Mouse (Mus musculus): ENCODE results near the gene Scarf1. TPM values are rescaled to one million over a fixed set of nuclear protein-coding genes. Genes with fewer than 3 reads are reported as not detected.
A peak's percentile ranks its signal among the peaks of the same experiment; 100 is the strongest.

Gene Scarf1
- polyA plus RNA-seq, 1 experiment = not detected

GRCm38 (mm10) chr11:75509741-75510626 lies 3.4 kb upstream of the Scarf1 start, which contains the start of gene Rilp:
Gene Rilp (plus strand): TSS chr11:75510094.
- peak within 1 kb of the TSS; percentile 7 for H3K4me3 ChIP-seq (ENCODE audit: insufficient read depth, low read length)
- peak within 1 kb of the TSS; percentile 36 for H3K27ac ChIP-seq (ENCODE audit: insufficient read depth, low read length)
- peaks cover 9% of the 10 kb centered on the region for H3K4me1 ChIP-seq (ENCODE audit: control insufficient read depth, insufficient read depth, low read length)
- TF ChIP-seq POLR2A (IDR thresholded peaks at IDR 0.05; ENCODE audit: low read depth, low read length) (no peak), CTCF (IDR thresholded peaks at IDR 0.05; ENCODE audit: borderline replicate concordance, insufficient read depth, low read length) (0 out of 2 replicates have a peak, but pooled peaks have one; percentile 9)

- Histone ChIP-seq H3K27ac (ENCODE audit: insufficient read depth, low read length) (peak overlapping the region; percentile 36; the same call in 1 of the 2 replicates), H3K4me3 (ENCODE audit: insufficient read depth, low read length) (peak overlapping the region; percentile 7)
- TF ChIP-seq POLR2A (IDR thresholded peaks at IDR 0.05; ENCODE audit: low read depth, low read length) (peak; percentile 73), CTCF (IDR thresholded peaks at IDR 0.05; ENCODE audit: borderline replicate concordance, insufficient read depth, low read length) (peak; percentile 85)
These were observed 2.7 kb upstream of the Scarf1 start for GRCm38 (mm10) chr11:75510627-75510993.

GRCm38 (mm10) chr11:75511213-75511612 lies 2.1 kb upstream of the Scarf1 start:
- peaks cover 9% of the 10 kb centered on the region for H3K4me1 ChIP-seq (ENCODE audit: control insufficient read depth, insufficient read depth, low read length)
- TF ChIP-seq CTCF (IDR thresholded peaks at IDR 0.05; ENCODE audit: borderline replicate concordance, insufficient read depth, low read length) (no peak), POLR2A (IDR thresholded peaks at IDR 0.05; ENCODE audit: low read depth, low read length) (no peak)
- H3K4me3 ChIP-seq (ENCODE audit: insufficient read depth, low read length) = no peak overlapping the region
- no peak overlapping the region for H3K27ac ChIP-seq (ENCODE audit: insufficient read depth, low read length)

More at GRCm38 (mm10) chr11:75510627-75510993, 2.7 kb upstream of the Scarf1 start:
- peaks cover 9% of the 10 kb centered on the region for H3K4me1 ChIP-seq (ENCODE audit: control insufficient read depth, insufficient read depth, low read length)

- no peak overlapping the region for H3K4me3 ChIP-seq (ENCODE audit: insufficient read depth, low read length)
- no peak for TF ChIP-seq POLR2A (IDR thresholded peaks at IDR 0.05; ENCODE audit: low read depth, low read length)
- no peak for TF ChIP-seq CTCF (IDR thresholded peaks at IDR 0.05; ENCODE audit: borderline replicate concordance, insufficient read depth, low read length)
These were observed 880 bp upstream of the Scarf1 start for GRCm38 (mm10) chr11:75512301-75513018.

GRCm38 (mm10) chr11:75515186-75515585 lies 1.8 kb downstream of the Scarf1 start:
- TF ChIP-seq POLR2A (IDR thresholded peaks at IDR 0.05; ENCODE audit: low read depth, low read length) (no peak), CTCF (IDR thresholded peaks at IDR 0.05; ENCODE audit: borderline replicate concordance, insufficient read depth, low read length) (no peak)
- H3K4me1 ChIP-seq (ENCODE audit: control insufficient read depth, insufficient read depth, low read length) = no peaks in the 10 kb centered on the region
- H3K27ac ChIP-seq (ENCODE audit: insufficient read depth, low read length) = no peak overlapping the region
- no peak overlapping the region for H3K4me3 ChIP-seq (ENCODE audit: insufficient read depth, low read length)

More at GRCm38 (mm10) chr11:75512301-75513018, 880 bp upstream of the Scarf1 start:
- Histone ChIP-seq H3K4me1 (ENCODE audit: control insufficient read depth, insufficient read depth, low read length) (peaks cover 9% of the 10 kb centered on the region), H3K27ac (ENCODE audit: insufficient read depth, low read length) (no peak overlapping the region)

- Histone ChIP-seq H3K4me3 (ENCODE audit: insufficient read depth, low read length) (no peak overlapping the region), H3K27ac (ENCODE audit: insufficient read depth, low read length) (no peak overlapping the region), H3K4me1 (ENCODE audit: control insufficient read depth, insufficient read depth, low read length) (no peaks in the 10 kb centered on the region)
- no peak for TF ChIP-seq CTCF (IDR thresholded peaks at IDR 0.05; ENCODE audit: borderline replicate concordance, insufficient read depth, low read length)
- TF ChIP-seq POLR2A (IDR thresholded peaks at IDR 0.05; ENCODE audit: low read depth, low read length) = no peak
These were observed 6.7 kb downstream of the Scarf1 start for GRCm38 (mm10) chr11:75519834-75520633.

- TF ChIP-seq CTCF (IDR thresholded peaks at IDR 0.05; ENCODE audit: borderline replicate concordance, insufficient read depth, low read length) (no peak), POLR2A (IDR thresholded peaks at IDR 0.05; ENCODE audit: low read depth, low read length) (no peak)
- Histone ChIP-seq H3K4me3 (ENCODE audit: insufficient read depth, low read length) (no peak overlapping the region), H3K27ac (ENCODE audit: insufficient read depth, low read length) (no peak overlapping the region), H3K4me1 (ENCODE audit: control insufficient read depth, insufficient read depth, low read length) (no peaks in the 10 kb centered on the region)
These were observed 8.3 kb downstream of the Scarf1 start for GRCm38 (mm10) chr11:75521609-75522008.

- no peak overlapping the region for H3K4me3 ChIP-seq (ENCODE audit: insufficient read depth, low read length)
- TF ChIP-seq POLR2A (IDR thresholded peaks at IDR 0.05; ENCODE audit: low read depth, low read length) (no peak), CTCF (IDR thresholded peaks at IDR 0.05; ENCODE audit: borderline replicate concordance, insufficient read depth, low read length) (no peak)
These were observed 9.5 kb downstream of the Scarf1 start for GRCm38 (mm10) chr11:75522793-75523192.

GRCm38 (mm10) chr11:75525531-75526125 lies 12.3 kb downstream of the Scarf1 start:
- no peak overlapping the region for H3K27ac ChIP-seq (ENCODE audit: insufficient read depth, low read length)
- TF ChIP-seq CTCF (IDR thresholded peaks at IDR 0.05; ENCODE audit: borderline replicate concordance, insufficient read depth, low read length) (no peak), POLR2A (IDR thresholded peaks at IDR 0.05; ENCODE audit: low read depth, low read length) (no peak)
- H3K4me3 ChIP-seq (ENCODE audit: insufficient read depth, low read length) = no peak overlapping the region
- H3K4me1 ChIP-seq (ENCODE audit: control insufficient read depth, insufficient read depth, low read length) = no peaks in the 10 kb centered on the region

More at GRCm38 (mm10) chr11:75522793-75523192, 9.5 kb downstream of the Scarf1 start:
- H3K4me1 ChIP-seq (ENCODE audit: control insufficient read depth, insufficient read depth, low read length) = no peaks in the 10 kb centered on the region
- no peak overlapping the region for H3K27ac ChIP-seq (ENCODE audit: insufficient read depth, low read length)

Data from embryonic fibroblast, embryonic 13.5 days (primary cell).